Mouse (Mus musculus) kidney, postnatal 0 days (tissue): Measurements from ENCODE around the gene Lars2. TPM values are rescaled to one million over a fixed set of nuclear protein-coding genes. Genes with fewer than 3 reads are reported as not detected.
A peak's percentile ranks its signal among the peaks of the same experiment; 100 is the strongest.
"Not testable (repeated sequence)": the region's sequence is repeated elsewhere in the genome, so short reads cannot be mapped to it uniquely, and the experiment has no call there.

Experiments
- ATAC-seq: fragments of 200-750 bp; cut with Nextera tagmentation; replicated peaks from 2 replicates; pipeline ENCODE4 v1.8.0; 2017; ENCODE audit warnings: low read depth, moderate number of reproducible peaks, moderate TSS enrichment, moderate library complexity; ENCODE audit not compliant: low FRiP score
- DNase-seq: peaks from one replicate; pipeline ENCODE4 v3.0.0-alpha.2; 2016; ENCODE audit warnings: low spot score
- H3K27ac ChIP-seq: fragments of 300-500 bp; sonication (generic); 2 replicates; pipeline ENCODE4 v1.5.1; 2014; ENCODE audit warnings: mild to moderate bottlenecking
- H3K27me3 ChIP-seq: fragments of 300-500 bp; sonication (generic); 2 replicates; pipeline ENCODE4 v1.6.1; 2014; ENCODE audit warnings: low read length, mixed read lengths; ENCODE audit not compliant: insufficient read depth
- H3K36me3 ChIP-seq: fragments of 300-500 bp; sonication (generic); 2 replicates; pipeline ENCODE4 v1.6.1; 2014; ENCODE audit warnings: low read length, mixed read lengths; ENCODE audit not compliant: insufficient read depth
- H3K4me1 ChIP-seq: fragments of 300-500 bp; sonication (generic); replicated peaks from 2 replicates; pipeline ENCODE4 v1.6.1; 2014; ENCODE audit warnings: antibody characterized with exemption, low read length, mixed read lengths; ENCODE audit not compliant: insufficient read depth
- H3K4me2 ChIP-seq: fragments of 300-500 bp; sonication (generic); 2 replicates; pipeline ENCODE4 v1.6.1; 2014; ENCODE audit warnings: mild to moderate bottlenecking, low read length, moderate library complexity, mixed read lengths
- H3K4me3 ChIP-seq: fragments of 300-500 bp; sonication (generic); replicated peaks from 2 replicates; pipeline ENCODE4 v1.5.1; 2014; ENCODE audit warnings: low read depth, low read length
- H3K9ac ChIP-seq: fragments of 300-500 bp; sonication (generic); 2 replicates; pipeline ENCODE4 v1.6.1; 2014; ENCODE audit warnings: low read depth, low read length
- H3K9me3 ChIP-seq: fragments of 300-500 bp; sonication (generic); replicated peaks from 2 replicates; pipeline ENCODE4 v1.6.1; 2016; ENCODE audit warnings: low read length, inconsistent platforms, mixed read lengths
- CTCF ChIP-seq: IDR thresholded peaks from 2 replicates; pipeline ENCODE4 v1.5.1; 2016; ENCODE audit warnings: antibody characterized with exemption, low read depth, mild to moderate bottlenecking, moderate library complexity
- WGBS: fragments of 180-500 bp; shearing (Covaris S2); extraction: QIAGEN DNeasy Blood & Tissue Kit; methylation state at CpG from one replicate; pipeline ENCODE4 v1.1.7; 2014; 5-methylcytosine and 5-hydroxymethylcytosine counted together
- polyA plus RNA-seq: library from polyadenylated mRNA; unstranded; fragments of >200 nt; fragmentation: Nextera tagmentation; extraction: Ambion mirVana; gene quantifications from 2 replicates; pipeline ENCODE4 v1.2.1, GENCODE M21; 2015

The Lars2 gene
- polyA plus RNA-seq, 1 experiment from 2014 or later, result 1,696 TPM

DNA sequence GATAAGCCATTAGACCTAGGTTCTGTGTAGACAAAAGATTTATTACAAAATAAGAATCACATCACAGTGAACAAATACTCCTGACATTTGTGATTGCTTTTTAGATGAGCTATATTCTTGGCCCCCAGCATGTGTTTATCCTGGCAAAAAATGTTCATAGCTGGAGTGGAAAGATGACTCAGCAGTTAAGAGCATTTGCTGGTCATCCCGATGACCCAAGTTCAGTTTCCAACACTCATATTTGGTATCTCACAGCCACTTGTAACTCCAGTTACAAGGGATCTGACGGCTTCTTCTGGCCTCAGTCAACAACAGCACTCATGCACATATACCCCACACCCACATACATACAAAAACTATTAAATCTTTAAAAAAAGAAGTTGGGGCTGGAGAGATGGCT lies 42.0 kb downstream of the Lars2 start:
- no peak overlapping the region for H3K4me2 ChIP-seq
- H3K4me3 ChIP-seq, result no peak overlapping the region
- no peaks in the 10 kb centered on the region for H3K9me3 ChIP-seq
- no peaks in the 10 kb centered on the region for H3K27me3 ChIP-seq
- no peak overlapping the region for H3K27ac ChIP-seq
- H3K4me1 ChIP-seq, result no peaks in the 10 kb centered on the region
- no peak overlapping the region for H3K9ac ChIP-seq
- DNase-seq, result no peak
- TF ChIP-seq CTCF, result no peak
- WGBS, result 70% methylated on average over 2 of the region's 2 CpGs
- ATAC-seq, result no peak
- H3K36me3 ChIP-seq, result 0 out of 2 replicates have a peak, but pooled peaks cover 6% of the 10 kb centered on the region

DNA sequence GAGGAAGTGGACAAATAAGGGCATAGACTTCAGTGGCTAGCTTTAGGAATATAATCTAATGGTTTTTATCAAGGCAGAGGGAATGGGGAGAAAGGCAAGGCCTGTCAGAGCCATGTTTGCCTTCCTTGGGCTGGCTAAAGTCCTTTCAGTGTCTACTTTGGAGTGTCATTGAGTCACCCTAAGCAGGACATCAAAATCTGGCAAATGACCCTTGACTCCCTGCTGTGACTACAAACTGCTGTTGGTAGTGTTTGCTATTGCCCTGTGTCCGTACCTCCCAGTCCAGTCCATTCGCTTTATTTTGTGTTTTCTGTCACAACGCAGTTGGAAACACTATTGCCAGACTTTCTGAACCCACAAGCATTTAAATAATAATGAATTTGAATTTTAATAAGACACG lies 63.1 kb downstream of the Lars2 start:
- H3K4me3 ChIP-seq, result no peak overlapping the region
- H3K4me2 ChIP-seq, result no peak overlapping the region
- H3K9ac ChIP-seq, result no peak overlapping the region
- H3K36me3 ChIP-seq, result 0 out of 2 replicates have a peak, but pooled peaks cover 7% of the 10 kb centered on the region
- ATAC-seq (no peak), DNase-seq (no peak)
- H3K27ac ChIP-seq, result no peak overlapping the region
- TF ChIP-seq CTCF, result no peak
- no peaks in the 10 kb centered on the region for H3K27me3 ChIP-seq
- H3K4me1 ChIP-seq, result no peaks in the 10 kb centered on the region
- 91% methylated on average over 4 of the region's 4 CpGs for WGBS
- no peaks in the 10 kb centered on the region for H3K9me3 ChIP-seq

GRCm38 (mm10) chr9:123430973-123431372 lies 64.2 kb downstream of the Lars2 start:
- H3K9me3 ChIP-seq, result no peaks in the 10 kb centered on the region
- H3K4me3 ChIP-seq, result no peak overlapping the region
- H3K4me2 ChIP-seq, result no peak overlapping the region
- TF ChIP-seq CTCF, result no peak
- DNase-seq (no peak), ATAC-seq (no peak)
- no peaks in the 10 kb centered on the region for H3K27me3 ChIP-seq
- no peak overlapping the region for H3K9ac ChIP-seq
- 0 out of 2 replicates have a peak, but pooled peaks cover 10% of the 10 kb centered on the region for H3K36me3 ChIP-seq
- no peaks in the 10 kb centered on the region for H3K4me1 ChIP-seq
- H3K27ac ChIP-seq, result no peak overlapping the region

DNA sequence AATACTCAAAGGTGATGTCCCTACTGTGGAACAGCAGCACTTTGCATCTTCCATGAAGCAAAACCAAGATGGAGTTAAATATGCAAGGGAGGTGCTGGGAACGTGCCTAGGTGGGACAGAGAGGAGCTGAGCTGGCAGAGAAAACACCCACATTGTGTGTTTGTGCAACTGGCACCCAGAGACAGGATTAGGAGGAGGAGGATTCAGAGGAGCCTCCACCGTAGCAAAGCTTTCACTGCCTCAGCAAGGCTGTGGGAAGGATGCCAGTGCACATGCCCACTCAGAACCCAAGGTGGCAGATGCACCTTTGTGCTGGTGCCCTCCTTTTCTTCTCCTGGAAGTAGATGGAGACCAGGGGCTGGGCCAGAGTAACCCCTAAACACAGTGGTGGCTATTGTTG lies 71.5 kb downstream of the Lars2 start:
- peaks cover 19% of the 10 kb centered on the region; the same call in 1 of the 2 replicates for H3K36me3 ChIP-seq
- no peaks in the 10 kb centered on the region for H3K4me1 ChIP-seq
- no peak for TF ChIP-seq CTCF
- H3K27ac ChIP-seq, result no peak overlapping the region
- WGBS, result 79% methylated on average over 2 of the region's 2 CpGs
- H3K9me3 ChIP-seq, result no peaks in the 10 kb centered on the region
- no peak overlapping the region for H3K9ac ChIP-seq
- no peak overlapping the region for H3K4me2 ChIP-seq
- no peak for ATAC-seq
- DNase-seq, result no peak
- no peak overlapping the region for H3K4me3 ChIP-seq
- H3K27me3 ChIP-seq, result no peaks in the 10 kb centered on the region

GRCm38 (mm10) chr9:123440230-123441058 lies 73.7 kb downstream of the Lars2 start:
- no peak overlapping the region for H3K27ac ChIP-seq
- H3K9ac ChIP-seq, result no peak overlapping the region
- DNase-seq, result peak; percentile 72
- peak; percentile 51 for TF ChIP-seq CTCF
- no peaks in the 10 kb centered on the region for H3K4me1 ChIP-seq
- no peak for ATAC-seq
- peaks cover 18% of the 10 kb centered on the region; the same call in 1 of the 2 replicates for H3K36me3 ChIP-seq
- no peak overlapping the region for H3K4me3 ChIP-seq
- H3K27me3 ChIP-seq, result no peaks in the 10 kb centered on the region
- no peaks in the 10 kb centered on the region for H3K9me3 ChIP-seq
- 47% methylated on average over 5 of the region's 5 CpGs for WGBS
- H3K4me2 ChIP-seq, result no peak overlapping the region

DNA sequence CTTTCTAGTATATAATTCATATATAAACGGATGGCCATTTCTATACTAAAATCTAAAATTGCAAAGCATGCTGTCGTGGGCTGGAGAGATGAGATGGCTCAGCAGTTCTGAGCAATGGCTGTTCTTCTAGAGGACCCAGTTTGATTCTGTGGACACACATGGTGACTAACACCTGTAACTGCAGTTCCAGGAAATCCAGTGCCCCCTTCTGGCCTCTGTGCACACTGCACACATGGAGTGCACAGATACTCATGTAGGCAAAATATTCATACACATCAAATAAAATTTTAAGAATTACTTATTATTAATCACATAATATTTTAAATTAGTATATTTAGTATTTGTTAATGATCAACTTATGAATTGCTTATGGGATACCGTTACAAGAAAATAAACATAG lies 80.4 kb downstream of the Lars2 start:
- H3K36me3 ChIP-seq, H3K9ac ChIP-seq, ATAC-seq, H3K27me3 ChIP-seq, DNase-seq, H3K4me2 ChIP-seq, H3K9me3 ChIP-seq, H3K4me1 ChIP-seq, H3K4me3 ChIP-seq, H3K27ac ChIP-seq: not testable (repeated sequence)
- TF ChIP-seq CTCF, result peak; percentile 31; the same call in 1 of the 2 replicates
- 98% methylated on average over 2 of the region's 3 CpGs for WGBS
